Mouse (Mus musculus): ENCODE results near the gene Rmnd5b. TPM values are rescaled to one million over a fixed set of nuclear protein-coding genes. Genes with fewer than 3 reads are reported as not detected.
"Not testable (repeated sequence)": the region's sequence is repeated elsewhere in the genome, so short reads cannot be mapped to it uniquely, and the experiment has no call there.

Rmnd5b gene
- polyA plus RNA-seq, 1 experiment, result 62.3 TPM

GRCm38 (mm10) chr11:51638497-51638896, 2.8 kb upstream of the Rmnd5b start:
- no peak overlapping the region for H3K4me3 ChIP-seq (replicated peaks; ENCODE audit: insufficient read depth, low read depth, low read length)
- H3K27me3 ChIP-seq (ENCODE audit: control insufficient read depth, insufficient read depth, low read length), result no peaks in the 10 kb centered on the region
- no peak for TF ChIP-seq CTCF (IDR thresholded peaks at IDR 0.05; ENCODE audit: borderline replicate concordance, insufficient read depth, low read depth, low read length)
- no peak for TF ChIP-seq POLR2A (IDR thresholded peaks at IDR 0.05; ENCODE audit: borderline replicate concordance, insufficient read depth, low read length)
- WGBS, result 80% methylated on average over 5 of the region's 5 CpGs
- peaks cover 2% of the 10 kb centered on the region; the same call in 1 of the 2 replicates for H3K4me1 ChIP-seq (ENCODE audit: control insufficient read depth, insufficient read depth, low read length)
- H3K27ac ChIP-seq (ENCODE audit: insufficient read depth, low read length), result no peak overlapping the region
- DNase-seq, result no peak

DNA sequence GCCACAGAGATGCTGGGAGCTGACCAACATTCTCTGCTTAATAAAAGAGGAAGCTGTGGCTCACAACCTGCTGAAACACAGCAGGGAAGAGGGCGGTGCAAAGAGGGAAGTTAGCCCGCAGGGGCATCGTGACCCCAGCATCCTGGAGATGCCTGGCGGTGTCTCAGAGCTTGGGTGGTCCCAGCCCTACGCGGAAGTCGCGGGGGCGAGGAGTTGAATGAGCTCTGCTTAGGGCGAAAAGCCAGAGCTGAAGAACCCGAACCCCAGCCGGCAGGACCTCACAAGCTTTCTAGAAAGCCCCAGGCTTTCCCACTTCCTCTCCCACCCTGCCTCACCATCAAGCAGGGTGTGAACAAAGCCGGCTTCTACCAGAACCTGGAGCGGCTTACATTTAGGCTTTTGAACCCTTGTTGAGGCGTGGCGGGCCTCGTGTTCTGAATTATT, 2.3 kb upstream of the Rmnd5b start:
- no peaks in the 10 kb centered on the region for H3K27me3 ChIP-seq (ENCODE audit: control insufficient read depth, insufficient read depth, low read length)
- WGBS, result 10% methylated on average over 17 of the region's 17 CpGs
- TF ChIP-seq CTCF (IDR thresholded peaks at IDR 0.05; ENCODE audit: borderline replicate concordance, insufficient read depth, low read depth, low read length), result no peak
- no peak for TF ChIP-seq POLR2A (IDR thresholded peaks at IDR 0.05; ENCODE audit: borderline replicate concordance, insufficient read depth, low read length)
- no peak overlapping the region for H3K27ac ChIP-seq (ENCODE audit: insufficient read depth, low read length)
- H3K4me3 ChIP-seq (replicated peaks; ENCODE audit: insufficient read depth, low read depth, low read length), result no peak overlapping the region
- H3K4me1 ChIP-seq (ENCODE audit: control insufficient read depth, insufficient read depth, low read length), result peaks cover 2% of the 10 kb centered on the region; the same call in 1 of the 2 replicates
- peak in 1 of 2 experiments; percentile 36 for DNase-seq

- Histone ChIP-seq H3K27ac (ENCODE audit: insufficient read depth, low read length) (peak overlapping the region; percentile 69), H3K4me3 (replicated peaks; ENCODE audit: insufficient read depth, low read depth, low read length) (peak overlapping the region; percentile 93), H3K27me3 (ENCODE audit: control insufficient read depth, insufficient read depth, low read length) (no peaks in the 10 kb centered on the region), H3K4me1 (ENCODE audit: control insufficient read depth, insufficient read depth, low read length) (peaks cover 2% of the 10 kb centered on the region; the same call in 1 of the 2 replicates)
- 5% methylated on average over 6 of the region's 6 CpGs for WGBS
- peak; percentile 58 for TF ChIP-seq CTCF (IDR thresholded peaks at IDR 0.05; ENCODE audit: borderline replicate concordance, insufficient read depth, low read depth, low read length)
- no peak for TF ChIP-seq POLR2A (IDR thresholded peaks at IDR 0.05; ENCODE audit: borderline replicate concordance, insufficient read depth, low read length)
- DNase-seq, result peak; percentile 66 to 75
Measured at GRCm38 (mm10) chr11:51636323-51636684, 608 bp upstream of the Rmnd5b start.

DNA sequence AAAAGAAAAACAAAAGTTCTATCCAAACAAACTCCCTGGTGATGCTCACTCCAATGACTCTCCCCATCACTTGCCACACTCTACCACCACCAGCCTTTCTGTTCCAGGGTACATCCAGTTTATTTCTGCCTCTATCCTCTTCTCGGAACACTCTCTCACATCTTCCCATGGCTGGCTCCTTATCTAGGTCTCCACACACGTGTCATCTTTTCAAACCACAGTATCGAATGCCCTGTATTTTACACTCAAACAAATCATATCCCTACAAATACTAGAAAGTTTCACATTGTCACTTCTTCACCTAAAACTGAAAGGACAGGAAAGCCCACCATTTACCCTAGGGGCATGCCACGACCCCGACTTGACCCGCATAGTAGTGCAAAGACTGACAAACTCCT, 570 bp downstream of the Rmnd5b start:
- WGBS, result 3% methylated on average over 6 of the region's 6 CpGs
- TF ChIP-seq CTCF (IDR thresholded peaks at IDR 0.05; ENCODE audit: borderline replicate concordance, insufficient read depth, low read depth, low read length) (no peak), POLR2A (IDR thresholded peaks at IDR 0.05; ENCODE audit: borderline replicate concordance, insufficient read depth, low read length) (no peak)
- peak overlapping the region; percentile 93 for H3K4me3 ChIP-seq (replicated peaks; ENCODE audit: insufficient read depth, low read depth, low read length)
- no peaks in the 10 kb centered on the region for H3K27me3 ChIP-seq (ENCODE audit: control insufficient read depth, insufficient read depth, low read length)
- H3K4me1 ChIP-seq (ENCODE audit: control insufficient read depth, insufficient read depth, low read length), result peaks cover 2% of the 10 kb centered on the region; the same call in 1 of the 2 replicates
- DNase-seq, result no peak
- H3K27ac ChIP-seq (ENCODE audit: insufficient read depth, low read length), result peak overlapping the region; percentile 69

- H3K4me1 ChIP-seq (ENCODE audit: control insufficient read depth, insufficient read depth, low read length), result peaks cover 2% of the 10 kb centered on the region; the same call in 1 of the 2 replicates
- TF ChIP-seq CTCF (IDR thresholded peaks at IDR 0.05; ENCODE audit: borderline replicate concordance, insufficient read depth, low read depth, low read length) (no peak), POLR2A (IDR thresholded peaks at IDR 0.05; ENCODE audit: borderline replicate concordance, insufficient read depth, low read length) (no peak)
Measured at GRCm38 (mm10) chr11:51633721-51634120, 2.0 kb downstream of the Rmnd5b start.

DNA sequence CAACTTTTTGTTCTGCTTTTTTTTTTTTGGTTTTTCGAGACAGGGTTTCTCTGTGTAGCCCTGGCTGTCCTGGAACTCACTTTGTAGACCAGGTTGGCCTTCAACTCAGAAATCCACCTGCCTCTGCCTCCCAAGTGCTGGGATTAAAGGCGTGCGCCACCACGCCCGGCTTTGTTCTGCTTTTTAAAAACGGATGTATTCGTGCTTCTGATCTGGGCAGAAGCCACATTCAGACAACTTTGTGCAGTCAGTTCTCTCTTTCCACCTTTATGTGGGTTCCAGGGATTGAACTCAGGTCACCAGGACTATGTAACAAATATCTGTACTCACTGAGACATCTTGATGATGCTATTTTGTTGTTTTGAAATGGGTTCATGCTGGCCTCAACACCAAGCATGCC, 2.5 kb downstream of the Rmnd5b start:
- not testable (repeated sequence) for H3K4me1 ChIP-seq (ENCODE audit: control insufficient read depth, insufficient read depth, low read length); H3K27ac ChIP-seq (ENCODE audit: insufficient read depth, low read length); DNase-seq; H3K27me3 ChIP-seq (ENCODE audit: control insufficient read depth, insufficient read depth, low read length); H3K4me3 ChIP-seq (replicated peaks; ENCODE audit: insufficient read depth, low read depth, low read length)
- 95% methylated on average over 7 of the region's 7 CpGs for WGBS

More at GRCm38 (mm10) chr11:51633721-51634120, 2.0 kb downstream of the Rmnd5b start:
- Histone ChIP-seq H3K27ac (ENCODE audit: insufficient read depth, low read length) (no peak overlapping the region), H3K27me3 (ENCODE audit: control insufficient read depth, insufficient read depth, low read length) (no peaks in the 10 kb centered on the region), H3K4me3 (replicated peaks; ENCODE audit: insufficient read depth, low read depth, low read length) (no peak overlapping the region)
- WGBS, result 89% methylated on average over 3 of the region's 3 CpGs
- no peak for DNase-seq

DNA sequence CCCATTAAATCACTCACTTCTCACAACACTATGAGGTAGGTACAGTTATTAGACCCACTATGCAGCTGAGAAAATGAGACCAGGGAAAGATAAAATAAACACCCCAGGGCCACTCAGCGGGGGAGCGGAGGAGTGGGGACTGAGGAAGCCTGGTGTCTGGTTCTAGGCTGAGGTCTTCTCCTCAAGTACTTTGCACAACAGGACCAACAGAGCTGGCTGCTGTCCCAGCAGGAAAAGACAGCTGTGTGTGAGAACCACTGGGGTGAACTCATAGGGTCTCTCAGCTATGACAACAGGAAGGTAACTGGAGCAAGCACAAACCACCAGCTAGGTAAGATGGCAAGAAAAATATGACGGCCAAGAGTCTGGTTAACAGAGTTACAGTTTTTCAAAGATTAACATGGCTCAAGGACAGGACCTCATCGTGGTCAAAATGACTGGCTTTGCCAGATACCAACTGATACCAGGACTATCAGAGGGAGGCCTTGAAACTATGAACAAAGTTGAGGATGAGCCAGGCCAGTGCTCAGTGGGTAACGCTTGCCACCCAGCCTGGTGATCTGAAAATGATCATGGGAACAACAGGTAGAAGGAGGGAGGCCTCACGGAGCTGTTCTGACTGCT, 3.5 kb downstream of the Rmnd5b start:
- H3K4me3 ChIP-seq (replicated peaks; ENCODE audit: insufficient read depth, low read depth, low read length), result no peak overlapping the region
- 78% methylated on average over 6 of the region's 6 CpGs for WGBS
- no peaks in the 10 kb centered on the region for H3K27me3 ChIP-seq (ENCODE audit: control insufficient read depth, insufficient read depth, low read length)
- H3K4me1 ChIP-seq (ENCODE audit: control insufficient read depth, insufficient read depth, low read length), result peaks cover 9% of the 10 kb centered on the region
- no peak overlapping the region for H3K27ac ChIP-seq (ENCODE audit: insufficient read depth, low read length)
- DNase-seq, result no peak
- TF ChIP-seq POLR2A (IDR thresholded peaks at IDR 0.05; ENCODE audit: borderline replicate concordance, insufficient read depth, low read length), result no peak
- TF ChIP-seq CTCF (IDR thresholded peaks at IDR 0.05; ENCODE audit: borderline replicate concordance, insufficient read depth, low read depth, low read length), result no peak

DNA sequence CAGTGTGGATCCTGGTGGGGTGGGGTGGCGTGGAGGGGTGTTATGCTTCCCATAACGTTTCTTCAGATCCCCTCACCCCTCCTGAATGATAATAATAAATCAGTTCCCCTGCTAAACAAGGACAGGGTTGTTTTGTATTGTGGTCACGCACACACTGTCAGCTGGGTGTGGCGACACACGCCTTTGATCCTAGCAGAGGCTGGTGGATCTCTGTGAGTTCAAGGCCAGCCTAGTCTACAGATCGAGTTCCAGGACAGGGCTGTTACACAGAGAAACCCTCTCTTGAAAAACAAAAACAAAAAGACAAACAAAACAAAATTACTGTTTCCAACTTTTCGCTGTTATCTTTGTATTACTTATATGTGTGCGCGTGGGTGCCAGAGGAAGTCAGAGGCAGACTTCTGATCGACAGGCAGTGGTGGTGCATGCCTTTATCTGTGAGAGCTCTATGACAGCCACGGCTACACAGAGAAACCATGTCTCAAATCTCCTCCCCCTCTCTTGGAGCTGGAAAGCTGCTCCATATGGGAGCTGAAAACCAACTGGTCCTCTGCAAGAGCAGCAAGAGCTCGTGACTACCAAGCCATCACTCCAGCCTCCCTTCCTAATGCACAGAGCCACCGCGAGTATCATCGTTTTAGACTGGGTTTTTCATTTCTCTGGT, 5.9 kb downstream of the Rmnd5b start:
- no peak overlapping the region for H3K27ac ChIP-seq (ENCODE audit: insufficient read depth, low read length)
- no peak overlapping the region for H3K4me3 ChIP-seq (replicated peaks; ENCODE audit: insufficient read depth, low read depth, low read length)
- TF ChIP-seq POLR2A (IDR thresholded peaks at IDR 0.05; ENCODE audit: borderline replicate concordance, insufficient read depth, low read length) (no peak), CTCF (IDR thresholded peaks at IDR 0.05; ENCODE audit: borderline replicate concordance, insufficient read depth, low read depth, low read length) (no peak)
- peaks cover 7% of the 10 kb centered on the region for H3K4me1 ChIP-seq (ENCODE audit: control insufficient read depth, insufficient read depth, low read length)
- H3K27me3 ChIP-seq (ENCODE audit: control insufficient read depth, insufficient read depth, low read length), result no peaks in the 10 kb centered on the region
- 69% methylated on average over 15 of the region's 15 CpGs for WGBS
- no peak for DNase-seq

Data from cerebellum, adult 2 months (tissue).